Mouse (Mus musculus): ENCODE measurements at regions not wholly inside any gene's neighbourhood (a gene's known extent, or its start where the extent isn't known, plus 50 kb on each side); places are given as distances from the start of the nearest gene placed in this dataset.
A peak's percentile ranks its signal among the peaks of the same experiment; 100 is the strongest.

- 97% methylated on average over 3 of the region's 3 CpGs for WGBS
- H3K27ac ChIP-seq, result no peak overlapping the region
- DNase-seq (ENCODE audit: low spot score), result no peak
- no peaks in the 10 kb centered on the region for H3K9me3 ChIP-seq (replicated peaks)
- H3K27me3 ChIP-seq (ENCODE audit: low read depth, poor library complexity, severe bottlenecking), result no peaks in the 10 kb centered on the region
- no peaks in the 10 kb centered on the region for H3K36me3 ChIP-seq
- no peaks in the 10 kb centered on the region for H3K4me1 ChIP-seq
- no peak overlapping the region for H3K4me3 ChIP-seq
Measured at GRCm38 (mm10) chr17:16247681-16248080, 416.8 kb upstream of the Rgmb start.

DNA sequence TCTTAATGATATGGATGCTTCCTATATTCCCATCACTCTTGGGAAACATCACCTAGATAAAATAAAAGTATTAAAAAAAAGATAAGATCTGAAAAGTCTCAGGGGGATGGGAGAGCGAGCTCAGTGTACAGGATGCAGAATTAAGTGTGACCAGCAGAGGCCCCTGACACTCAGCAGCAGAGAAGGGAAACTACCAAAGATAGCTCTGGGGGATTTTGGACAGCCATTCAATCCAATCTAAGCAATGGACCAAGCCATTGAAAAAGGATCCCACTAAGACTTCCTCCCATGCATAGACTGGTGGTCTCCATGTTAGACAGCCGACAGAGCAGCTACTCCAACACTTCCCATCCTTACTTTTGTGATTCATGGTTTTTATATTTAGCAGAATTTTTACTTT lies 390.4 kb upstream of the Rgmb start:
- no peaks in the 10 kb centered on the region for H3K36me3 ChIP-seq
- no peak overlapping the region for H3K27ac ChIP-seq
- no peaks in the 10 kb centered on the region for H3K27me3 ChIP-seq (ENCODE audit: low read depth, poor library complexity, severe bottlenecking)
- no peak overlapping the region for H3K4me3 ChIP-seq
- no peaks in the 10 kb centered on the region for H3K9me3 ChIP-seq (replicated peaks)
- no peak for DNase-seq (ENCODE audit: low spot score)
- no peaks in the 10 kb centered on the region for H3K4me1 ChIP-seq
- WGBS, result 85% methylated on average over 2 of the region's 2 CpGs

DNA sequence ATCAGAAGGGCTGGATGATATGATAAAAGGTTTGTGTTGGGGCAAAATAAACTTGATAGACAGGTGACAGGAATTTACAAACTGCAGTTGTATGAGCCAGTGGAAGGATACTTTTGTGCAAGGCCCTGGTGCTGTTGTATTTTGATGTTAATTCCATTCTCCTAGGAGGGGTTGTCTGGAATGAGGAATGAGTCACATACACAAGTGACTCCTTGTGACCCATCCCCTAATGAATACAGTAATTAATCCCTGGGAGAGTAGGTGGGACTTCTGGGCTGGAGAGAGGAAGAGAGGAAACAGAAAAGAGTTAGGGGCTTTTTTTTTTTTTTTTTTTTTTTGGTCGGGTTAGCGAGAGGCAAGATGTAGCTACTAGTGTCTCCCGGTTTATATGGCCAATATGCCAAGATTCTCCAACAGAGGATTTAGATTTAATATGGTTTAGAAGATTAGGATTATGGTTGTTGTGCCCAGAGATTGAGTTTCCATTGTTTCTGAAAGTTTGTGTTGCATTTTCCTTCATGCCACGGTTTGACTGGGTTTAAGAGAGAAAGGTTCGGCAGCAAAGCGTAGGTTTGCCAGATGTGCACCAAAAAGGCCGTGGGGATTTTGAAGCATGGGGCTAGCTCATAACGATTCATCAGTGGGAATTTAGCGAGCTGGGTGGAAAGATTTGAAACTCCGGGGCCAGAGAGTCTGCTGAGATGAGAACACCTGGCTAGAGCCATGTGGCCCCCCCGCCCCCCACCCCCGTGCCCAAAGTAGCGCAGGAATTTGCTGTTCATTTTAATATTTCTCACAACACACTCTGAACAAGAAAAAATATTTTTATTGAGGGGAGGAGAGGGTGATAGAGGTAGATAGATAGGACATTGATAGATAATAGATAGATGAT lies 389.1 kb upstream of the Rgmb start:
- no peak overlapping the region for H3K27ac ChIP-seq
- no peak overlapping the region for H3K4me3 ChIP-seq
- H3K27me3 ChIP-seq (ENCODE audit: low read depth, poor library complexity, severe bottlenecking), result no peaks in the 10 kb centered on the region
- H3K9me3 ChIP-seq (replicated peaks), result no peaks in the 10 kb centered on the region
- no peaks in the 10 kb centered on the region for H3K4me1 ChIP-seq
- no peaks in the 10 kb centered on the region for H3K36me3 ChIP-seq
- 87% methylated on average over 13 of the region's 13 CpGs for WGBS
- no peak for DNase-seq (ENCODE audit: low spot score)

DNA sequence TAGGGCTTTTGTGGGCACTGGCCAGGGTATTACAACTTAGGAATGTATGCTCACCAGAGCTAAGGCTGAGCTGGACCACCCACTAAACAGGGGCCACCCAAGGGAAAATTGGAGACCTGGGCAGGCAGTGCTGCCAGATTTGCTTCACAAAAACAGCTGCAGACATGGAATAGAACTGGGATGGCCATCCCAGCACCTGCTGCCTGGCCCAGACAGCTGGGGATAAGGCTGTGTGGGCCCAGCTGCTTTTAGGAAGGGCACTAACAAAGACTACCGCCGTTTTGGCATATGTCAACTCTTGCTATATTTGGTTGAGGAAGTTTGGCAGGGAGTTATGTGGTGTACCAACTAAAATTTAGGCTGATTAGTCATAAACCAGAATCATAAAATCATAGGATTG lies 387.8 kb upstream of the Rgmb start:
- Histone ChIP-seq H3K27ac (no peak overlapping the region), H3K4me1 (no peaks in the 10 kb centered on the region), H3K27me3 (ENCODE audit: low read depth, poor library complexity, severe bottlenecking) (no peaks in the 10 kb centered on the region), H3K9me3 (replicated peaks) (no peaks in the 10 kb centered on the region), H3K36me3 (no peaks in the 10 kb centered on the region), H3K4me3 (no peak overlapping the region)
- peak; percentile 36 for DNase-seq (ENCODE audit: low spot score)
- 77% methylated on average over 2 of the region's 2 CpGs for WGBS

GRCm38 (mm10) chr17:16216796-16217195 lies 386.0 kb upstream of the Rgmb start:
- H3K36me3 ChIP-seq, result no peaks in the 10 kb centered on the region
- 75% methylated on average over 2 of the region's 2 CpGs for WGBS
- H3K4me3 ChIP-seq, result no peak overlapping the region
- no peak for DNase-seq (ENCODE audit: low spot score)
- H3K4me1 ChIP-seq, result no peaks in the 10 kb centered on the region
- H3K27me3 ChIP-seq (ENCODE audit: low read depth, poor library complexity, severe bottlenecking), result no peaks in the 10 kb centered on the region
- H3K27ac ChIP-seq, result no peak overlapping the region
- no peaks in the 10 kb centered on the region for H3K9me3 ChIP-seq (replicated peaks)

GRCm38 (mm10) chr17:16193636-16194035 lies 362.8 kb upstream of the Rgmb start:
- WGBS, result 91% methylated on average over 1 of the region's 1 CpGs
- DNase-seq (ENCODE audit: low spot score), result no peak
- Histone ChIP-seq H3K4me1 (no peaks in the 10 kb centered on the region), H3K9me3 (replicated peaks) (no peaks in the 10 kb centered on the region), H3K4me3 (no peak overlapping the region), H3K27me3 (ENCODE audit: low read depth, poor library complexity, severe bottlenecking) (no peaks in the 10 kb centered on the region), H3K27ac (no peak overlapping the region), H3K36me3 (no peaks in the 10 kb centered on the region)

DNA sequence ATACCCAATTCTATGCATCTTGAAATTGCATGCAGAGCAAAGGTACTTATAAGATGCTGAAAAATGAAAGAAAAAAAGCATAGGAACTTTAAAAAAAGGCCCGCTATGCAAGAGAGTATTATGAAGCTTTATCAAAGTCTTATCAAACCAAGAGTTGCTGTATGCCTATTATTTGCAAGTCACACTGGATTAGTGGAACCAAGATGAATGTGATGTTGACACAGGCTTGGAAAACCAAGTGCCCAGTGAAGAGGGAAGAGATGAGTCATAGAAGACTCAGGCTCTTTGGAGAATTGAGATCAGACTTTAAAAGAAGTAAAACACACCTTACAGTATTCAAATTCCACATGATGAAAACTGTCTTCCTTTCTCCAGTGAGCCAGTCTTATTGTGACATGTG lies 350.0 kb upstream of the Rgmb start:
- no peak overlapping the region for H3K27ac ChIP-seq
- H3K4me3 ChIP-seq, result no peak overlapping the region
- DNase-seq (ENCODE audit: low spot score), result no peak
- H3K36me3 ChIP-seq, result no peaks in the 10 kb centered on the region
- WGBS, result 100% methylated on average over 1 of the region's 1 CpGs
- peaks cover 13% of the 10 kb centered on the region; the same call in 1 of the 2 replicates for H3K4me1 ChIP-seq
- H3K27me3 ChIP-seq (ENCODE audit: low read depth, poor library complexity, severe bottlenecking), result no peaks in the 10 kb centered on the region
- no peaks in the 10 kb centered on the region for H3K9me3 ChIP-seq (replicated peaks)

GRCm38 (mm10) chr17:16178102-16178501 lies 347.3 kb upstream of the Rgmb start:
- Histone ChIP-seq H3K4me3 (no peak overlapping the region), H3K27me3 (ENCODE audit: low read depth, poor library complexity, severe bottlenecking) (no peaks in the 10 kb centered on the region), H3K9me3 (replicated peaks) (no peaks in the 10 kb centered on the region), H3K36me3 (no peaks in the 10 kb centered on the region), H3K27ac (no peak overlapping the region), H3K4me1 (peaks cover 13% of the 10 kb centered on the region; the same call in 1 of the 2 replicates)
- DNase-seq (ENCODE audit: low spot score), result no peak
- 43% methylated on average over 2 of the region's 2 CpGs for WGBS

DNA sequence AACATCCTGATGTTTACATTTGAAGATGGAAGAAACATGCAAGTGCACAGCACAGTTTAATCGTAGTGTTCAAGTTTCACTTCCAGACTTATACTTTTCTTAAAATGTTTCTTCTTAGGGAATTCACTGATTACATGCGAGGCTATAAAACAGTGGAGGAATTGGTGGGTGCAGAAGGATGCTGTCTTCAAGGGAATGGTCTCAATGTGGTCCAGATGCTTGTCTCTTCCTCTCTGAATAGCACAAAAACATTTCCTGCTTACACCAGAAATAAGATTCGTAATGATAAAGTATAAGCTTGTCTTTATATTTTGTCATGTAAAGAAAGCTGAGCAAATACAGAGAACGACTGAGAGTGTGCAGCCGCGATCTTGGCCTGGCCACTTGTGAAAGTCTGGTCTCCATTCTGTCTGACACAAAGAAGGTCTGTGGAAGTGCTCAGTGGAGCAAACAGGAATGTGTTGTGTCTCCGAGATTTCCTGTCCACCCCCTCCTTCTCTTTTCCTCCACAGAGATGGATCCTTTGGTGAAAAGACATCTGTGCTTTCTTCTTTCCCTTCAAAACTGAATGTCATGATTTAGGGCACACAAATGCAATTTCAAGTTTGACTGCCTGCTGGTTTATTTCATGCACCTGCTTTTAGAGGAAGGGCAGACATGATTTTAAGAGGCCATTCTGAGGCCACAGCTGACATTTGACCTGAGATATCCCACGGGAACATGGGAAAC lies 346.1 kb upstream of the Rgmb start:
- peak overlapping the region; percentile 21; the same call in 1 of the 2 replicates for H3K27ac ChIP-seq
- H3K4me3 ChIP-seq, result no peak overlapping the region
- H3K27me3 ChIP-seq (ENCODE audit: low read depth, poor library complexity, severe bottlenecking), result no peaks in the 10 kb centered on the region
- DNase-seq (ENCODE audit: low spot score), result no peak
- WGBS, result 64% methylated on average over 8 of the region's 8 CpGs
- no peaks in the 10 kb centered on the region for H3K36me3 ChIP-seq
- H3K9me3 ChIP-seq (replicated peaks), result no peaks in the 10 kb centered on the region
- H3K4me1 ChIP-seq, result peaks cover 13% of the 10 kb centered on the region; the same call in 1 of the 2 replicates

- Histone ChIP-seq H3K4me3 (no peak overlapping the region), H3K4me1 (peaks cover 13% of the 10 kb centered on the region; the same call in 1 of the 2 replicates), H3K36me3 (no peaks in the 10 kb centered on the region), H3K27me3 (ENCODE audit: low read depth, poor library complexity, severe bottlenecking) (no peaks in the 10 kb centered on the region), H3K27ac (no peak overlapping the region), H3K9me3 (replicated peaks) (no peaks in the 10 kb centered on the region)
- DNase-seq (ENCODE audit: low spot score), result no peak
- 74% methylated on average over 3 of the region's 3 CpGs for WGBS
Measured at GRCm38 (mm10) chr17:16173568-16174105, 342.8 kb upstream of the Rgmb start.

GRCm38 (mm10) chr17:16166731-16167130 lies 335.9 kb upstream of the Rgmb start:
- no peaks in the 10 kb centered on the region for H3K27me3 ChIP-seq (ENCODE audit: low read depth, poor library complexity, severe bottlenecking)
- WGBS, result 87% methylated on average over 2 of the region's 2 CpGs
- no peak overlapping the region for H3K4me3 ChIP-seq
- H3K9me3 ChIP-seq (replicated peaks), result no peaks in the 10 kb centered on the region
- DNase-seq (ENCODE audit: low spot score), result no peak
- no peak overlapping the region for H3K27ac ChIP-seq
- H3K36me3 ChIP-seq, result no peaks in the 10 kb centered on the region
- no peaks in the 10 kb centered on the region for H3K4me1 ChIP-seq

DNA sequence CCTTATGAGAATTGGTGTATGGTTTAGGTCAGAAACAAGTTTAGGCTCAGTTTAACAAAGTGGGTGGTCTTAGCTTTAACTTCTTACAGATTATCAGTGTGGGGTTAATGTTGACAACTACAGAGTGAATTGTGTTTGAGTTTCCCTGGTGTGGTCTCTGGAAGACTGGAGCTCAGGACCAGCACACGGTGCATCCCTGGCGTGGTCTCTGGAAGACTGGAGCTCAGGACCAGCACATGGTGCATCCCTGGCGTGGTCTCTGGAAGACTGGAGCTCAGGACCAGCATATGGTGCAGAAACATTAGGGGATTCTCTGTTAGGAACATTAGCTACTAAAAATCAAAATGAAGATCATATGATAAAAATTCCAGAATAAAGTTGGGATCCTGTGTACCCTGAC lies 327.3 kb upstream of the Rgmb start:
- peaks cover 7% of the 10 kb centered on the region; the same call in 1 of the 2 replicates for H3K4me1 ChIP-seq
- no peaks in the 10 kb centered on the region for H3K27me3 ChIP-seq (ENCODE audit: low read depth, poor library complexity, severe bottlenecking)
- 67% methylated on average over 3 of the region's 3 CpGs for WGBS
- no peaks in the 10 kb centered on the region for H3K9me3 ChIP-seq (replicated peaks)
- no peak overlapping the region for H3K27ac ChIP-seq
- no peak for DNase-seq (ENCODE audit: low spot score)
- H3K4me3 ChIP-seq, result no peak overlapping the region
- H3K36me3 ChIP-seq, result no peaks in the 10 kb centered on the region

DNA sequence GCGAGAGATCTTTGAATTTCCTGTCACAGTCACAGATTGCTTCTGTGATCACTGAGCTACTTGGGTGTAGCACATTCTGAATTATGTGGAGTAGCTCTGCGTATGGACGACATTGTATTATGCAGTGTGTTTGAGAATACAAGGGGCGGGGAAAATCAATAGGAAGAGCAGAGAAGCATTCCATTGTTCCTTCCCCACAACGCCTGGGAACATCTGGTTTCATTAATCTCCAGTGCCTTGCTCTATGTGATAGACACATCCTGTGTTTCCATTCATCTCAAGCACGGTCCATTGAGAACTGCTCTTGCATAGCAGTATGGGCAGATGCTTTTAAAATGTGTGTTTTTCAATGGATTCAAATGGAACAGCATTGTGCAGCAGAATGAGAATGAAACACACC lies 326.9 kb upstream of the Rgmb start:
- WGBS, result 53% methylated on average over 6 of the region's 6 CpGs
- H3K9me3 ChIP-seq (replicated peaks), result no peaks in the 10 kb centered on the region
- DNase-seq (ENCODE audit: low spot score), result no peak

More for the DNA sequence above, 326.9 kb upstream of the Rgmb start:
- no peak overlapping the region for H3K27ac ChIP-seq
- H3K27me3 ChIP-seq (ENCODE audit: low read depth, poor library complexity, severe bottlenecking), result no peaks in the 10 kb centered on the region
- H3K4me1 ChIP-seq, result peaks cover 7% of the 10 kb centered on the region; the same call in 1 of the 2 replicates
- H3K36me3 ChIP-seq, result no peaks in the 10 kb centered on the region
- H3K4me3 ChIP-seq, result no peak overlapping the region

Data from limb, embryonic 10.5 days (tissue).